Mouse (Mus musculus) left cerebral cortex, adult 2 months (tissue): Measurements from ENCODE around the gene Epha2. TPM values are rescaled to one million over a fixed set of nuclear protein-coding genes. Genes with fewer than 3 reads are reported as not detected.

Source experiments
- DNase-seq, 2 experiments: peaks; one replicate each; pipeline ENCODE4 v3.0.0; 2021 to 2022; ENCODE audit warnings: low spot score in 2 of 2, mixed read lengths in 1 of 2; ENCODE audit errors: extremely low spot score in 1 of 2
- H3K27ac ChIP-seq: fragments of 200-600 bp; 2 replicates; pipeline ENCODE4 v1.8.1; 2022
- H3K4me3 ChIP-seq: fragments of 200-600 bp; 2 replicates; pipeline ENCODE4 v1.8.1; 2022
- CTCF ChIP-seq: fragments of 200-600 bp; IDR thresholded peaks from 2 replicates; pipeline ENCODE4 v1.8.1; 2022; ENCODE audit warnings: antibody characterized with exemption, mild to moderate bottlenecking, moderate library complexity
- intact Hi-C: fragments of 180-260 bp; cut with DNase I; formaldehyde crosslinking; loops from one replicate; pipeline ENCODE4 v1.15.1; 2025
- total RNA-seq, 2 experiments: library from RNA; stranded (reverse); gene quantifications; 2 replicates each; pipeline ENCODE4 v1.2.3; 2021

The Epha2 gene
- total RNA-seq, 2 experiments from 2014 or later: 1.3 to 1.9 TPM

GRCm38 (mm10) chr4:141308857-141309772, 8.1 kb downstream of the Epha2 start:
- H3K27ac ChIP-seq: no peak overlapping the region
- H3K4me3 ChIP-seq: no peak overlapping the region
- no peak for DNase-seq
- intact Hi-C loops: no loop called here
- no peak for TF ChIP-seq CTCF

GRCm38 (mm10) chr4:141309773-141310145, 8.7 kb downstream of the Epha2 start:
- intact Hi-C loops: no loop called here
- H3K27ac ChIP-seq: no peak overlapping the region
- DNase-seq: no peak
- no peak for TF ChIP-seq CTCF
- no peak overlapping the region for H3K4me3 ChIP-seq

- no peak for TF ChIP-seq CTCF
- no peak for DNase-seq
- Histone ChIP-seq H3K4me3 (no peak overlapping the region), H3K27ac (no peak overlapping the region)
- intact Hi-C loops: no loop called here
Observed at GRCm38 (mm10) chr4:141310191-141310606, 9.2 kb downstream of the Epha2 start.

- intact Hi-C loops: no loop called here
- TF ChIP-seq CTCF: no peak
- no peak for DNase-seq
- no peak overlapping the region for H3K27ac ChIP-seq
- no peak overlapping the region for H3K4me3 ChIP-seq
Observed at GRCm38 (mm10) chr4:141311078-141311477, 10.0 kb downstream of the Epha2 start.

GRCm38 (mm10) chr4:141311506-141311905, 10.5 kb downstream of the Epha2 start:
- intact Hi-C loops: no loop called here
- H3K27ac ChIP-seq: no peak overlapping the region
- no peak overlapping the region for H3K4me3 ChIP-seq
- no peak for DNase-seq
- TF ChIP-seq CTCF: no peak

- no peak for TF ChIP-seq CTCF
- H3K27ac ChIP-seq: no peak overlapping the region
- intact Hi-C loops: no loop called here
Observed at GRCm38 (mm10) chr4:141311908-141312307, 10.9 kb downstream of the Epha2 start.

GRCm38 (mm10) chr4:141312513-141313131, 11.6 kb downstream of the Epha2 start:
- no peak for DNase-seq
- H3K4me3 ChIP-seq: no peak overlapping the region
- H3K27ac ChIP-seq: no peak overlapping the region
- TF ChIP-seq CTCF: no peak
- intact Hi-C loops: no loop called here

More at GRCm38 (mm10) chr4:141311908-141312307, 10.9 kb downstream of the Epha2 start:
- no peak overlapping the region for H3K4me3 ChIP-seq
- DNase-seq: no peak

GRCm38 (mm10) chr4:141313481-141313880, 12.4 kb downstream of the Epha2 start:
- DNase-seq: no peak
- intact Hi-C loops: no loop called here
- Histone ChIP-seq H3K4me3 (no peak overlapping the region), H3K27ac (no peak overlapping the region)
- TF ChIP-seq CTCF: no peak

- intact Hi-C loops: no loop called here
Observed at GRCm38 (mm10) chr4:141313924-141314323, 12.9 kb downstream of the Epha2 start.

GRCm38 (mm10) chr4:141314745-141315144, 13.7 kb downstream of the Epha2 start:
- Histone ChIP-seq H3K4me3 (no peak overlapping the region), H3K27ac (no peak overlapping the region)
- no peak for TF ChIP-seq CTCF
- no peak for DNase-seq
- intact Hi-C loops: no loop called here

More at GRCm38 (mm10) chr4:141313924-141314323, 12.9 kb downstream of the Epha2 start:
- H3K27ac ChIP-seq: no peak overlapping the region
- H3K4me3 ChIP-seq: no peak overlapping the region
- no peak for TF ChIP-seq CTCF
- DNase-seq: no peak

- no peak for TF ChIP-seq CTCF
- Histone ChIP-seq H3K27ac (no peak overlapping the region), H3K4me3 (no peak overlapping the region)
- DNase-seq: no peak
- intact Hi-C loops: no loop called here
Observed at GRCm38 (mm10) chr4:141316023-141316422, 15.0 kb downstream of the Epha2 start.

- intact Hi-C loops: no loop called here
- H3K27ac ChIP-seq: no peak overlapping the region
Observed at GRCm38 (mm10) chr4:141316498-141317180, 15.6 kb downstream of the Epha2 start.

More at GRCm38 (mm10) chr4:141316498-141317180, 15.6 kb downstream of the Epha2 start:
- TF ChIP-seq CTCF: no peak
- H3K4me3 ChIP-seq: no peak overlapping the region
- no peak for DNase-seq
